Mouse (Mus musculus) liver, embryonic 14.5 days (tissue): ENCODE measurements around the gene Srp9. TPM values are rescaled to one million over a fixed set of nuclear protein-coding genes. Genes with fewer than 3 reads are reported as not detected.

Experiments
- ATAC-seq: fragments of 200-750 bp; cut with Nextera tagmentation; 2 replicates; pipeline ENCODE4 v1.8.0; 2017; ENCODE audit warnings: moderate number of reproducible peaks, mild to moderate bottlenecking, moderate library complexity; ENCODE audit not compliant: insufficient read depth
- DNase-seq, 3 experiments: peaks; one replicate each; pipeline ENCODE4 v3.0.0-alpha.2; 2012 to 2013; ENCODE audit warnings: low read depth in 3 of 3, low spot score in 3 of 3
- H3K27ac ChIP-seq: fragments of 300-500 bp; sonication (generic); 2 replicates; pipeline ENCODE4 v1.5.1; 2014; ENCODE audit warnings: moderate library complexity, mild to moderate bottlenecking, control low read depth, inconsistent platforms
- H3K27me3 ChIP-seq: fragments of 300-500 bp; sonication (generic); 2 replicates; pipeline ENCODE4 v1.6.1; 2014; ENCODE audit warnings: mild to moderate bottlenecking, low read length, moderate library complexity; ENCODE audit not compliant: control insufficient read depth, insufficient read depth
- H3K36me3 ChIP-seq: fragments of 300-500 bp; sonication (generic); replicated peaks from 2 replicates; pipeline ENCODE4 v1.6.1; 2014; ENCODE audit warnings: low read depth; ENCODE audit not compliant: control insufficient read depth, insufficient read depth
- H3K4me1 ChIP-seq, 2 experiments: fragments of 200-500 bp in 1 of 2; fragments of 300-500 bp in 1 of 2; sonication (generic) in 1 of 2; replicated peaks; 2 replicates each; pipeline ENCODE4 v1.6.1; 2012 to 2014; ENCODE audit warnings: antibody characterized with exemption in 1 of 2, inconsistent platforms in 1 of 2, low read length in 1 of 2; ENCODE audit not compliant: control insufficient read depth in 2 of 2, insufficient read depth in 2 of 2
- H3K4me2 ChIP-seq: fragments of 300-500 bp; sonication (generic); 2 replicates; pipeline ENCODE4 v1.6.1; 2014; ENCODE audit warnings: low read depth, mild to moderate bottlenecking, control low read depth, moderate library complexity
- H3K4me3 ChIP-seq, 2 experiments: fragments of 200-500 bp in 1 of 2; fragments of 300-500 bp in 1 of 2; sonication (generic) in 1 of 2; 2 replicates each; pipeline ENCODE4 v1.5.1; 2012 to 2014; ENCODE audit warnings: low read depth in 2 of 2, low read length in 2 of 2, mild to moderate bottlenecking in 2 of 2, control low read depth in 1 of 2, inconsistent platforms in 1 of 2, moderate library complexity in 1 of 2; ENCODE audit not compliant: insufficient read depth in 1 of 2
- H3K9ac ChIP-seq: fragments of 300-500 bp; sonication (generic); replicated peaks from 2 replicates; pipeline ENCODE4 v1.6.1; 2014; ENCODE audit warnings: mild to moderate bottlenecking, control low read depth, moderate library complexity
- H3K9me3 ChIP-seq: fragments of 300-500 bp; sonication (generic); 2 replicates; pipeline ENCODE4 v1.6.1; 2016; ENCODE audit warnings: low read length, mixed read lengths; ENCODE audit not compliant: control insufficient read depth
- CTCF ChIP-seq: IDR thresholded peaks from 2 replicates; pipeline ENCODE4 v1.5.1; 2016; ENCODE audit warnings: antibody characterized with exemption, low read depth, control low read depth
- EP300 ChIP-seq: IDR thresholded peaks from 2 replicates; pipeline ENCODE4 v1.6.1; 2016; ENCODE audit warnings: antibody characterized with exemption, low read depth
- WGBS: fragments of 180-500 bp; shearing (Covaris S2); extraction: QIAGEN DNeasy Blood & Tissue Kit; methylation state at CpG from one replicate; pipeline ENCODE4 v1.1.7; 2014; ENCODE audit not compliant: insufficient replicate concordance; 5-methylcytosine and 5-hydroxymethylcytosine counted together
- polyA plus RNA-seq, 2 experiments: library from polyadenylated mRNA; depleted of rRNA in 1 of 2; stranded (reverse) in 1 of 2; unstranded in 1 of 2; fragments of >200 nt; fragmentation: Nextera tagmentation in 1 of 2; extraction: Ambion mirVana in 1 of 2; gene quantifications; 2 replicates each; pipeline versions ENCODE4 v1.2.1 to v1.2.3; 2012 to 2014

Srp9 gene
- polyA plus RNA-seq, 2 experiments = 43.5 to 89.9 TPM

DNA sequence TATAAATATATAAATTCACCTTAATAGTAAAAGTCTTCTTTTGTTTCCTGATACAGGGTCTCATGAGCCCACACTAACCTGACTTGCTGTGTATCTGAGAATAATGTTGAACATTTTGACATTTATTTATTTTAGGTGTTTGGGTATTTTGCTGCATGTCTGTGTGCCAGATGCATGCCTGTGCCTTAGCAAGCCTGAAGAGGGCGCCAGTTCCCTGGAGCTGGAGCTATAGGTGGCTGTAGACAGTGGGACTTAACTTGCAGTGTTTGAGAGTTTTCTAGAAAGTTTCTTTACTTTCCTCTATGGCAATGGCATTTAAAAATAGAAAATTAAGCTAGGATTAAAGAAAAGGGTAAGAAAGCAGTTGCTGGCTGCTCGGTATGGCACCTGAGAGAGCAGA, 6.3 kb downstream of the Srp9 start:
- no peak for DNase-seq
- Histone ChIP-seq H3K9me3 (no peaks in the 10 kb centered on the region), H3K36me3 (peaks cover 13% of the 10 kb centered on the region), H3K27ac (no peak overlapping the region), H3K27me3 (no peaks in the 10 kb centered on the region), H3K9ac (no peak overlapping the region), H3K4me1 (peaks cover 2 to 4% of the 10 kb centered on the region in 2 experiments; a peak in 3 of 4 replicates), H3K4me2 (no peak overlapping the region), H3K4me3 (no peak overlapping the region)
- WGBS = 41% methylated on average over 2 of the region's 2 CpGs
- TF ChIP-seq EP300 = no peak
- TF ChIP-seq CTCF = peak; percentile 73
- no peak for ATAC-seq

GRCm38 (mm10) chr1:182137204-182138125, 12.9 kb downstream of the Srp9 start:
- TF ChIP-seq CTCF (no peak), EP300 (no peak)
- WGBS = 59% methylated on average over 28 of the region's 28 CpGs
- no peak overlapping the region for H3K9ac ChIP-seq

GRCm38 (mm10) chr1:182138172-182138571, 13.6 kb downstream of the Srp9 start:
- no peak overlapping the region for H3K27ac ChIP-seq
- WGBS = 62% methylated on average over 8 of the region's 8 CpGs
- no peak overlapping the region for H3K4me3 ChIP-seq
- TF ChIP-seq EP300 (no peak), CTCF (peak; percentile 48)
- ATAC-seq = no peak
- no peaks in the 10 kb centered on the region for H3K36me3 ChIP-seq
- no peaks in the 10 kb centered on the region for H3K9me3 ChIP-seq
- no peaks in the 10 kb centered on the region for H3K4me1 ChIP-seq
- no peak overlapping the region for H3K9ac ChIP-seq
- H3K27me3 ChIP-seq = no peaks in the 10 kb centered on the region
- no peak overlapping the region for H3K4me2 ChIP-seq
- DNase-seq = no peak

More at GRCm38 (mm10) chr1:182137204-182138125, 12.9 kb downstream of the Srp9 start:
- Histone ChIP-seq H3K36me3 (peaks cover 1% of the 10 kb centered on the region), H3K9me3 (no peaks in the 10 kb centered on the region), H3K27me3 (no peaks in the 10 kb centered on the region), H3K4me1 (no peaks in the 10 kb centered on the region), H3K4me3 (no peak overlapping the region), H3K27ac (no peak overlapping the region), H3K4me2 (no peak overlapping the region)
- DNase-seq = no peak
- ATAC-seq = no peak

- H3K9ac ChIP-seq = no peak overlapping the region
- 41% methylated on average over 9 of the region's 9 CpGs for WGBS
These were observed 15.4 kb downstream of the Srp9 start for GRCm38 (mm10) chr1:182139937-182140336.

GRCm38 (mm10) chr1:182140370-182140769, 15.8 kb downstream of the Srp9 start:
- peak; percentile 66 for ATAC-seq
- no peaks in the 10 kb centered on the region for H3K27me3 ChIP-seq
- no peaks in the 10 kb centered on the region for H3K4me1 ChIP-seq
- H3K4me2 ChIP-seq = no peak overlapping the region
- no peaks in the 10 kb centered on the region for H3K36me3 ChIP-seq
- TF ChIP-seq EP300 (no peak), CTCF (peak; percentile 96)
- no peaks in the 10 kb centered on the region for H3K9me3 ChIP-seq
- WGBS = 4% methylated on average over 6 of the region's 6 CpGs
- no peak overlapping the region for H3K9ac ChIP-seq
- H3K27ac ChIP-seq = no peak overlapping the region
- H3K4me3 ChIP-seq = no peak overlapping the region
- peak; percentile 24 to 41 (median 34) for DNase-seq

More at GRCm38 (mm10) chr1:182139937-182140336, 15.4 kb downstream of the Srp9 start:
- DNase-seq = no peak
- H3K27me3 ChIP-seq = no peaks in the 10 kb centered on the region
- no peak overlapping the region for H3K4me2 ChIP-seq
- no peak overlapping the region for H3K27ac ChIP-seq
- H3K4me3 ChIP-seq = no peak overlapping the region
- H3K36me3 ChIP-seq = no peaks in the 10 kb centered on the region
- no peak for ATAC-seq
- TF ChIP-seq EP300 (no peak), CTCF (no peak)
- no peaks in the 10 kb centered on the region for H3K4me1 ChIP-seq
- no peaks in the 10 kb centered on the region for H3K9me3 ChIP-seq
